19 mouse cellular contexts compared by ENCODE assay signal in the genomic region with DNA sequence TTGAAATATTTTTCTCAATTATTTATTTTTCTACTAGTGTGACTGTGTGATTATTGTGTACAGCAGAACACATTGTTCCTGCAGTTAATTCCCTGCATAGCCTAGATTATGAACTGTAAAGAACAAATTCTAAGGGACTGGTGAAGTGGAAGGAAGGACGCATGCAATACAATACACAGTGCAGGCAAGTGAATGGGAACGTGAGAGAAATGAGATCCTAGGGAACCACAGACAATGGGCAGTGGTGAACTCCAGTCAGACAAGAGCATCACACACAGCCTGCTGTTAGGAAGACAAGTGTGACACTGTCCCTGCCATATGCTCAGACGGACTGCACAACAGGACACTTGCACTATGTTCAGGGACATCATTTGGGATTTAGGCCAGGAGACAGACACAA. TPM values are rescaled to one million over a fixed set of nuclear protein-coding genes. Genes with fewer than 3 reads are reported as not detected.
A peak's percentile ranks its signal among the peaks of the same experiment; 100 is the strongest.
DNase-seq lines count a peak whose midpoint lies in the region; ATAC-seq lines count a peak whose summit lies in the region.
"Had no signal": no experiment of that assay in that cellular context is flagged by ENCODE, and none has a peak within 500 bp of the region (broad histone marks: within the 10 kb centered on the region; RNA-seq: fewer than 3 reads in every experiment).

No protein-coding gene starts in this region.

- H3K4me1 ChIP-seq in neural tube, embryonic 12.5 days, result peaks cover 19% of the 10 kb centered on the region
- peaks cover 25% of the 10 kb centered on the region; the same call in 1 of the 2 replicates for H3K4me1 ChIP-seq in forebrain, embryonic 14.5 days (ENCODE audit: control insufficient read depth, insufficient read depth, low read length)
- no peaks in the 10 kb centered on the region; the same call in 1 of the 2 replicates for H3K4me1 ChIP-seq in hindbrain, embryonic 16.5 days (ENCODE audit: control insufficient read depth, insufficient read depth, low read depth, low read length)
- H3K4me1 ChIP-seq: embryonic facial prominence, embryonic 15.5 days; stomach, embryonic 15.5 days had no signal

- H3K4me3 ChIP-seq in neural tube, embryonic 12.5 days, result no peak overlapping the region
- no peak overlapping the region for H3K4me3 ChIP-seq in forebrain, embryonic 14.5 days (ENCODE audit: low read depth, low read length)
- H3K4me3 ChIP-seq in hindbrain, embryonic 16.5 days (ENCODE audit: low read length), result no peak overlapping the region
- H3K4me3 ChIP-seq: embryonic facial prominence, embryonic 15.5 days; stomach, embryonic 15.5 days had no signal

- H3K27me3 ChIP-seq in neural tube, embryonic 12.5 days (replicated peaks), result no peaks in the 10 kb centered on the region
- H3K27me3 ChIP-seq in forebrain, embryonic 14.5 days (replicated peaks; ENCODE audit: control insufficient read depth, insufficient read depth, low read length), result no peaks in the 10 kb centered on the region
- no peaks in the 10 kb centered on the region for H3K27me3 ChIP-seq in hindbrain, embryonic 16.5 days (replicated peaks; ENCODE audit: control insufficient read depth, insufficient read depth, low read length)
- H3K27me3 ChIP-seq: embryonic facial prominence, embryonic 15.5 days; stomach, embryonic 15.5 days had no signal

- no peaks in the 10 kb centered on the region; the same call in 1 of the 2 replicates for H3K36me3 ChIP-seq in neural tube, embryonic 12.5 days
- no peaks in the 10 kb centered on the region; the same call in 1 of the 2 replicates for H3K36me3 ChIP-seq in forebrain, embryonic 14.5 days (ENCODE audit: control insufficient read depth, insufficient read depth, low read length)
- H3K36me3 ChIP-seq in hindbrain, embryonic 16.5 days (ENCODE audit: control insufficient read depth, insufficient read depth, low read length), result no peaks in the 10 kb centered on the region
- H3K36me3 ChIP-seq: embryonic facial prominence, embryonic 15.5 days; G1E; stomach, embryonic 15.5 days had no signal

- peak; percentile 71 for ATAC-seq in neural tube, embryonic 12.5 days (ENCODE audit: low FRiP score, low read depth)
- ATAC-seq in forebrain, embryonic 14.5 days, result peak; percentile 56; the same call in 1 of the 2 replicates
- peak; percentile 48; the same call in 1 of the 2 replicates for ATAC-seq in hindbrain, embryonic 16.5 days

- H3K9ac ChIP-seq in neural tube, embryonic 12.5 days, result no peak overlapping the region
- H3K9ac ChIP-seq in forebrain, embryonic 14.5 days (ENCODE audit: low read length), result no peak overlapping the region
- H3K9ac ChIP-seq in hindbrain, embryonic 16.5 days (ENCODE audit: low read depth, low read length), result no peak overlapping the region
- H3K9ac ChIP-seq: embryonic facial prominence, embryonic 15.5 days; lung, embryonic 14.5 days; stomach, embryonic 15.5 days had no signal

- WGBS in neural tube, embryonic 12.5 days, result 12% methylated on average over 3 of the region's 3 CpGs
- 6% methylated on average over 3 of the region's 3 CpGs for whole genome bisulfite sequencing in forebrain, embryonic 14.5 days
- 16% methylated on average over 3 of the region's 3 CpGs for WGBS in hindbrain, embryonic 16.5 days

- intact Hi-C loops in gastrocnemius, postnatal 14 days (cut with DNase I; ENCODE audit: low total_unique reads), result no loop called here

- no peak overlapping the region for H3K4me2 ChIP-seq in neural tube, embryonic 12.5 days (replicated peaks)
- no peak overlapping the region for H3K4me2 ChIP-seq in forebrain, embryonic 14.5 days (ENCODE audit: low read length)
- no peak overlapping the region for H3K4me2 ChIP-seq in hindbrain, embryonic 16.5 days (ENCODE audit: low read length)
- H3K4me2 ChIP-seq: embryonic facial prominence, embryonic 15.5 days; heart, embryonic 11.5 days; liver, embryonic 11.5 days; lung, embryonic 14.5 days; stomach, embryonic 15.5 days had no signal

- H3K27ac ChIP-seq in neural tube, embryonic 12.5 days, result no peak overlapping the region
- H3K27ac ChIP-seq in forebrain, embryonic 14.5 days (ENCODE audit: low read depth, low read length), result no peak overlapping the region
- H3K27ac ChIP-seq in hindbrain, embryonic 16.5 days (ENCODE audit: low read depth, low read length), result no peak overlapping the region
- H3K27ac ChIP-seq: embryonic facial prominence, embryonic 15.5 days; stomach, embryonic 15.5 days had no signal

- no peak for DNase-seq in neural tube, embryonic 10.5 days (ENCODE audit: extremely low spot score, low spot score)
- DNase-seq in forebrain, embryonic 14.5 days (ENCODE audit: low spot score), result peak; percentile 29
- DNase-seq in gastrocnemius, postnatal 14 days, result no peak
- no peak for DNase-seq in ovary, postnatal 36 days (ENCODE audit: low spot score)
- no peak for DNase-seq in right cerebral cortex, postnatal 10 days (ENCODE audit: low spot score in 2 of 2)
- DNase-seq: adrenal gland, adult 8-10 months; gastrocnemius, postnatal 36 days; kidney, adult 11 months; kidney, postnatal 14 days; left cerebral cortex, postnatal 4 days; lung, embryonic 14.5 days; thymus, postnatal 14 days had no signal

- no peaks in the 10 kb centered on the region for H3K9me3 ChIP-seq in neural tube, embryonic 12.5 days
- H3K9me3 ChIP-seq in forebrain, embryonic 14.5 days (replicated peaks; ENCODE audit: control insufficient read depth, low read length), result no peaks in the 10 kb centered on the region
- H3K9me3 ChIP-seq in hindbrain, embryonic 16.5 days (ENCODE audit: control insufficient read depth, low read length), result no peaks in the 10 kb centered on the region
- H3K9me3 ChIP-seq: embryonic facial prominence, embryonic 15.5 days; G1E; stomach, embryonic 15.5 days had no signal

RNA-seq across cellular contexts. Expression of a gene that starts 21.5 kb away (rescaled TPM):
- 19.7 and 20.9 TPM in 2 replicates for polyA plus RNA-seq in neural tube, embryonic 12.5 days (2016; fragmentation: Nextera tagmentation; extraction: Ambion mirVana)
- 11.4 and 13.0 TPM in 2 replicates for polyA plus RNA-seq in forebrain, embryonic 14.5 days (2014; fragmentation: Nextera tagmentation; extraction: Ambion mirVana)
- polyA plus RNA-seq in hindbrain, embryonic 16.5 days (2015; fragmentation: Nextera tagmentation; extraction: Ambion mirVana), result 8.7 and 9.2 TPM in 2 replicates
- under 1 TPM; 0.11 to 0.21 TPM for total RNA-seq in gastrocnemius, postnatal 14 days (2021)
- total RNA-seq: gastrocnemius, postnatal 36 days had no signal
- polyA plus RNA-seq: G1E had no signal
